Mouse (Mus musculus) CD4-positive helper T cell, adult 2 months (primary cell): ENCODE results near the gene Tanc1.

Experiments
- DNase-seq: peaks from one replicate; pipeline ENCODE4 v3.0.0-alpha.2; 2012; ENCODE audit warnings: low read depth, missing footprints, low spot score

Gene Tanc1

DNA sequence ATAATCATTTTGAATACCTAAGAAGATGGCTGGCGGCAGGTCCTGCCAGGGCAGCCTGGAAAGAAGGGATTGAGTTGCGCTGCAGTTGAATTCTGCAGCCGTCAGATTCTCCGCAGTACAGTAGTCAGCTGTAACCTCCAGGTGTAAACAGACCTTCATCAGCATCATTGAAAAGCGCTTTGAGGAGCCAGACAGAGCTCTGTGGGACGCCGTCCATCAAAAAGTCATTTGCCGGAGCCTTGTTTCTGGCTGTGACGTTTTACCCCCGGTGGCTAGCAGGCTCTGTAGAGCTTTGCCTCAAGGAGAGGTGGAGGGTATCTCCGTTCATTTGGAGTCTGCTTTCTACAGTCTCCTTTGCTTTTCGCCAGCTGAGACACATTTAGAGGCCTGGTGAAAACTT lies 36.6 kb downstream of the Tanc1 start:
- DNase-seq = no peak

DNA sequence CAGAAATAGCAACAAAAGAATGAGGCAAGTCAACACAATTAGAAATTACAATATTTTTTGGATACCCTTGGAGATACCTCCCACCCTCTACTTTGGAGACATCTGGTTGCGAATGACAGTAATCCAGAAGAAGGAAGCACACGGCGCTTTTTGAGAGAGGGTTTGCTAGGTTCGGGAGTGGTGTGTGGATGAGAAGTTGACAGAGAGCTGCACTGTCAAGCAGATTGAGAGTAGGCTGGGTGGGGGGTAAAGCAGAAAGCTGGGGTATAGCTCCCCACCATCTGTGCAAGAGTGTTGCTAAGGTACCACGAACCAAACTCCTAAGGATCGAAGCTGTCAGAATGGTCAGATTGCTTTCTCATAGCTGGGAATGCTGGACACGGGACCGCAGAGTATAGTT lies 40.0 kb downstream of the Tanc1 start:
- DNase-seq = no peak

DNA sequence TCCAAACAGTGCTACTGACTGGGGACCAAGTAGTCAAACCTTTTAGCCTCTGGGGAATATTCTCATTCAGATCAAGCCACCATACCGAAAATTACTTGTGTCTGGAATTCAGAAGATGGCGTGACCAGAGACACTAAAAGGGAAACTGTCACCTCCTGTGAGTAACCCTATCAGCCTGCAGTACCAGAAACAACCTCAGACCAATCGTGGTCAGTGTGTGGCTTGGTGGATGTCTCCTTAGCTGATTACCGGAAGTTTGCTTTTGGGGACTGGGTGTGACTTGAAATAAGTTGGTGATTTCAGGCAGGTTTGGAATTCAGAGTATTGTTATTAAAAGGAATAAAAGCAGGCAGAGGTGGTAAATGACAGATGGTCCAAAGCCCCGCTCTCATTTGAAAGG lies 40.9 kb downstream of the Tanc1 start:
- no peak for DNase-seq

DNA sequence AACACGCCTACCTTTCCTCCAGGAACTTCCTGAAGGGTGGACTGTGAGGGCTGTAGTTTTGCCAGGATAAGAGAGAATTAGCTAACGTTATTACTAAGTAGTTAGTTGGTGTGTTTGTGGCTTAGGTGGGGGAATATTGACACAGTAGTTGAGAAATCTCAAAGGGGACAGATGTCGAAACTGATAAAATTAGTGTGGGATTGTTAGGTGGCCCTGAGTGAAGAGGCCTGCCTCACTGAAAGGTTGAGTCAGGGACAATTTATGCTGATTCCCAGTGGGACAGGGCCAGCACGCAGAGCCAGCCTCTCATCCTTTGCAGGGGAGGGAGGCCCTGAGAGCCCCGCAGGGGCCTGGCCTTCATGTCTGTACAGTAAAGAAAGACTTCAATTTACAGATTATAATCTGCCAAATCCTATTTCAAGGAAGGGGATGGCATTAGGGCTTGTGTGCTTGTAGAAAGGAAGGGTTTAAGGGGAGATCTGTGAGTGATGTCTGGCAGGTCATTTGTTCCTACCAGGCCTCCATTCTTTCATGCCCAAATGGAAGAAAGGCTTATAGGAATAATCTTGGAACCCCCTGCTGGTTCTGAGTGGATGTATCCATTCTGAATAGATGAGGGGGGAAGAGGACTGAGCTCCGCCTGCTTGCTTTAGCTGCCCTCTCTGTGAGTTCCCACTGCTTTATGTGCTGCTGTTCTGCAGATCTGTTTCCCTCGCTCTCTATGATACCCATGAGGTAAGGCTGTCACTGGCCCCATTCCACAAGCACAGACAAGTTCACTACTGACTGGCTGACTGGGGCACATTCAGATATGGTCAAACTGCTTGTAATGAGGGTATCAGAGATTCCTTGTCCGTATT lies 41.7 kb downstream of the Tanc1 start:
- DNase-seq = no peak

DNA sequence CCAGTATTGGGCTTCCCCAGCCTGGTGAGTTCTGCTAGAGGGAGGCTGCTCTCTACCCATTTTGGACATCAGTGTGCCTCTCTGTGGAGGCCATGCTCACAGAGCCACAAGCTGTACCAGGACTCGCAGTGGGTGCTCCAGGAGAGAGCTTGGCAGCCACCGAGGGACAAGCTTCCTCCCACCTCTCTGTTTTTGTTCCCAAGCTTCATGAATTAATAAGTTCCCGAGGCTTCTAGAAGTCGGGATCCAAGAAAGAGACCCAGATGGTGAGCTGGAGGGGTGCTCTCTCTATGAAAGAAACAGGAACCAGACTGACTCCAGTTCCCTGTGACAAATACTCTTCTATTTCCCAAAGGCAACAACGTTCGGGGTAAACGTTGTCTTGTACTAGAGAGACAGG lies 43.6 kb downstream of the Tanc1 start:
- DNase-seq = no peak

DNA sequence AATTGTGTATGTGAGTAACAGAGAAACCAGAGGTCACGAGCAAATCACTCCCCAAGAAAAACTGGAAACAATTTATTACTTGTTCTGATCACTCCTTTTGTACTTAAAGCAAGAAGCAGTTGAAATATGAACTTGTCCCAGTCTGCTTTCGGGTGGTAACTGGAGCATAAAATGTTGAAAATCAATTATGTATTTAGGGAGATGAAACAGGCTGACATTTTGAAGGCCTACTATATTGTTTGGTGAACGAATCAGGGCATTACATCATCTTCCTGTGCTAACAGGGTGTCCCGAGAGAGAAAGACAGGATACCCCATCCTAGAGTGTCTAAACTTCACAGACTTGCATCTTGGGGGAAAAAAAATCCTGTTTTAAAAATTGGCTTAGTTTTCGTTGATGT lies 44.8 kb downstream of the Tanc1 start:
- no peak for DNase-seq

DNA sequence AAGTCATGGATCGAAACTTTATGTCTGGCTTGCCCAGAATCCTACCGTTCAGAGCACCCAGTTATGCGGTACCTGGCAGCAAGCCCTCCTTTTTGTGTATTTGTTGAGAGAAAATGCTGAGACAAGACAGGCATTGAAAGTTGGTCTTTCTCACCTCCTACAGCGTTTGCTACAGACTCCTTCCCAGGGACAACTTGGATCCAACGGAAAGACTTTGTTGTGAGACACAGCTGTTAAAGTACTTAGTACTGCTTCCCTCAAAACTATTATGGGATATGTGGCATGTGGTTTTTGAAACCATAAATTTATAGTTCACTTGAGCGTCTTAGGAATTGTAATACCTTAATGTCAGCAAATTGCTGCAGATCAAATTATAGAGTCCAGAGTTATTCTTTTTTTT lies 47.8 kb downstream of the Tanc1 start:
- no peak for DNase-seq

DNA sequence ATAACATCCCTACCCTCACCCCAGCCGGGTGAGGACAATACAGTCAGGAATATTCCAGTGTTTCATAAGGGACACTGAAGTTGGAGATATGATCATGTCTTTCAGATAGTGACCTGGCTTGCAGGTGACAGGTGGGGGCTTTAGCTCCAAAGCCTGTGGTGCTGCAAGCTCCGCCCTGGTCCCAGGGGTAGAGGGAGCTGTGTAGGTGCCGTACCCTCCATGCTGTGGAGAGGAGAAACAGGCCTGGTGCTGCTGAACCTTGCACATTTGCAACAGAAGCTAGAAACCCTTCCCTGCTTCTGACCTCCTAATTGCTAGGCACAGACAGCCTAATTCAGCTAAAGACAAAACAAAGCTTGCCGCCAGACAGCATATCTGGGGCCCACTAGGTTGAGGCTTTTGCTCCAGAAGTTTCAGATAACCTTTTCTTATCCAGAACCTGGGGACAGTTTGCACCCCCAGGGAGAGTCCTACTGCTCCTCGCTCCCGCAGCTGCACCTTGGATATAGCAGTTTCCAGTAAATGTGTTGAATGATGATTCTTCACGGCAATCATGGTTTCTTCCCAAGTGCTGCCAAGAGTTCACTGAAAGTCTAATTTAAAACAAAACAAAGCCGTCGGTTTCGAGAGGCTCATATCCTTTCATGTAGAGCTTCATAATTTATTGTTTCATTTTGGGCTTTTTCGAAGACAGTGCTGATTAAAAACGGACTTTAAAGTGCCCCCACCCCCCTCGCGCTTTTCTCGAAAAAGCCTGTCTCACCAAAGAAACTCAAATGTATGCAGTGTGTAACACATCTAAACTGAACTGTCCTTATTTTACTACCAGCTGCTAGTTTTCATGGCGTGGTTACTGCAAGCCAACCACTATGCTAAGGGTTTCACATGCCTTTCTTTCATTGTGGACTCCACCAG lies 49.3 kb downstream of the Tanc1 start:
- no peak for DNase-seq

DNA sequence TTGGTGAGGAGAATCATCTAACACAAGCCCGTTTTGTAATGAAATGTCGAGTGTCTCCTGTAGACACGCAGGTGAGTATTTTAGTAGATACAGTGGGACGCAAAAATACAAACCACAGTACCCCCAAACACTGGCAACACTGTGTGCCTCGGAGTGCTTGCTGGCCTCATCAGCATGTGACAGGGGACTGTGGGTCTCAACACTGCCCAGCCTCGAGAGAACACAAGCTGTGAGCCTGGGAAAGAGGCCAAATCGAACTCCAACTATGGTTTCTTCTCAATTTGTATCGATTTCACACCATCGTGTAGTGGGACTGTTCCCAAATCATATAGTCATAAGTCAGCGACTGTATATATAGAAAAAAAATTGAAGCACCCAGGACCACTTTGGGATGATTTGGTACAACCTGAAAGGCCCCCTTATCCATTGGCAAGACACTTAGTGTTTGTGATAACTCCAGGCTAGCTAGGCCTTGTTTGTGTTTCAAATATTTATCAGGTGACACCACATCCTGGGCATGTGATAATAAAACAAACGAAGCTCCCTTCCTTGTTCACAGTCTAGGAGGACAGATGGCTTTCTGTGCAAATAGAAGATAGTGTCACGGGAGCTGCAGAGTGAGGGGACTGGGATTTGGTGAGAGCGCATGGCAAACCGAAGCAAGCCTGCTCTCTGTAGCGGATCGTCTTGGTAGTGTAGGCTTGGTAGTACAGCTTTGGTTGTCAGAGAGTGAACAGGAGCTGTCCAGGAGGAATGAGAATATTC lies 53.1 kb downstream of the Tanc1 start:
- DNase-seq = no peak

DNA sequence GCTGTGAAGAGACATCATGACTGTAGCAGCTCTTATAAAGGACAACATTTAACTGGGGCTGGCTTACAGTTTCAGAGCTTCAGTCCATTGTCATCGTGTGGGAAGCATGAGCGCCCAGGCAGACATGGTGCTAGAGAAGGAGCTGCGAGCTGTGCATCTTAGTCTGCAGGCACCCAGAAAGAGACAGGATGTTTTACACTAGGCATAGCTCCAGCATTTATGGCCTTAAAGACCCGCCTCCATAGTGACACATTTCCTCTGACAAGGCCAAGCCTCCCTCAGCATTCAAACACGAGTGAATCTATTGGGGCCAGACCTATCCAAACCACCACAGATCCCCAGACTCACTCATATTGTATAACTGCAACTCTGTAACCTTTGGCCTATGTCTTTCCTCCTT lies 54.7 kb downstream of the Tanc1 start:
- no peak for DNase-seq

DNA sequence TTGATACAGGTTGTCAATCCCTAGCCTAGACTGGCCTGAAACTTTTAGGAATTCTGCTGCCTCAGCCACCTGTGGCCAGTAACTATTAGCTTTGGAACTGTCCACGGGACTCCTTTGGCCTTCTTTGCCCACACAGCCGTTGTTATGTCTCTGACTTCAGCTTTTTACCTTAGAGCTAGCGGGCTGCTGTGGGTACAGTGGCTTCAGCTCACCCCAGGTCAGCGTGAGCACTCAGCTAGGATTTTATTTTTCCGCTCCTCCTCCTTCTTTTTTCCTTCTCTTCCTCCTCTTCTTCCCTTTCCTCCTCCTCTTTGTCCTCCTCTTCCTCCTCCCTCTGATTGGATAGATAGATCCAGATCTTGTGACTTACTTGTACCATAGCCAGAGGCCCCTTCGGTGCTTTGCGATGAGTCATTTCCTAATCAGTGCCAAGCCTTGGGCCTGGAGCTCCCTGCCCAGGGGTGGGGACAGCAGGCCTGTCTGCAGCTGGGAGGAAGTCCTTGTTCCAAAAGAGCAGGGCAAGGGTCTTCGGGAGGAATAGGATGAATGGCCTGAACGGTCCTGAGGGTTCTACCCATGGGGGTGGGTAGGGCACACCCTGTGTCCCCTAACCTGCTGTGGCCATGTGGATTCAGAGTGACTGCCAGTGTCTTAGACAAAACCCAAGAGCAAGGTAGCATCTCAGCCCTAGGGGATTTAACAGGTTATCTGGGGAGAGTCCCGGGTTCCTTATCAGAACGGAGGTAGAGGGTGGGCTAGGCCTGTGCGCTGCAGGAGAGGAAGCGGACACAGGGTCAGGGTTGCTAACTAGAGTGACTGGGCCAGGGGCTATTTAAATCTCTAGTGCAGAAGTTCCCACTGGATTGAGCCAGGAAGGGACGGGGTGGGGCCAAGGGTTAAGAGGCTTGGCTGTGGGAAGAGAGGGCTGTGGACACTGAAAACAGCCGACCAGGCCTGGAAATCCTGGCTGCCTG lies 58.5 kb downstream of the Tanc1 start:
- no peak for DNase-seq

DNA sequence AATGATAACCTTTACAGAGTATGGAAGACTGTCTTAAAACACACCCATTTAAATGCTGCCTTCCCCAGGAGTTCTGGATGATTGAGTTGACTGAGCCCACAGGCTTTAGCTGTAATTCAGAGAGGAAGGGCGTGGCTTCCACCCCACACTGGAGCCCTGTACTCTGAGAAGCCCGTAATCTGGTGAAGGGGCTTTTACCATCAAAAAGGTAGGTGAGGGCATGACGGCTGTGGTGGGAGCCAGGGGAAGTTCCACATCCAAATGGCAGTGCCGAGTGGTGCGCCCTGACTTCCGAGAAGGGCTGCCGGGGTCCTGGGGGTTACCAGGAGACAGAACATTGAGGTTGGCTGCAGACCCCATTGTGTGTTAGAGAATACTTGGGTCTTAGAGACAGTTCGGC lies 59.8 kb downstream of the Tanc1 start:
- no peak for DNase-seq

DNA sequence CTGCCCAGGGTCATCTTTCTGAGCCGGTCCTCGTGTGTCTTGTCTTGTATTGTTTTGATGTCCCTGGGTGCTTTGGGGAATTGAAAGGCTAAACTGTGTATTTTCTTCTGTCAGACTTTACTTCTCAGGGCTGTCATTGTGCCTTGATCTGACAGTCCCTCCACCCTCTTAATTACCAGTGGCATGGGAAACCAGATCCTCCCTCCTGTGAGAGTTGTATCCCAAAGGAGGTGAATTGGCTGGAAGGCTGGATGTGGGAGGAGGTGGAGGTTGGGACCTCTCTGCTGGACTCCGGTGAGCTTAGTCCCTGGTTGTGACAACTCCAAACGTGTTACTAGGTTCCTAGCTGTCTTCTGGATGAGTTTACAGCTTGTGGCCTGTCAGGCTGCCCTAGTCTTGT lies 60.2 kb downstream of the Tanc1 start:
- DNase-seq = no peak

DNA sequence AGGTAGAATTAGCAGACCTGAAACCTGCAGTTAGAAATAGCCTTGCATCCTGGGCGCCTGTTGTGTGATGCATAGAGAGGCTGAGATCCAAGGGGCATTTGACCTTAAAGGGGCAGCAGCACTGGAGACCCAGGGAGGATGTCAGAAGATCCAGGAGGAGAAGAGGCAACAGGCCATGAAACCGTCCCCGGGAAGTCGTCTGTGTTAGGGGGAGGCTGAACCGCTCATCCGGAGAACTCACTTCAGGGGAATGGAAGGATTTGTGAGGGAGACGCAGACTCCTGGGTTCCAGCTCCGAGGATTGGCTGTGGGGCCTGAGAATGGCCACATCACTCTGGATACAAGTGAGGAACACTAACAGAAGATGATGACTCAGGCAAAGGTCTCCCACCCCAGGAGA lies 60.8 kb downstream of the Tanc1 start:
- DNase-seq = no peak

DNA sequence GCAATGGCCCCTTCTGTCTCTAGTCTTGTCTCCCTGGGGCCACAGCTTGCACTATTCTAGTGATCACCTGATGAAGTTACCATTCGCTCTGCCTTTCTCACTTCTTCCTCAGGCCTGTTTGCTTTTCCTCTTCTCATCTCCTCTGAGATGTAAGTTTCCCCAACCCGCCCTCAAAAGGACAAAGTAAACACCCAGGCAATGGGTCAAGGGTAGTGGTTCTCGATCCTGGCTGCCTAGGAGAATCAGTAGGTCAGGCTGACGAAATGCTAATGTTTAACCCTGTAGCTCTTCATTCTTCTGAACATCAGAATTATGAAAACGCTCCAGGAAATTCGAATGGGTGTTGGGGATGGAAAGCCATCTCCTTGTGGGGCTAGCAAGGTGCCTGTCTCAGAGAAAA lies 61.5 kb downstream of the Tanc1 start:
- DNase-seq = no peak

DNA sequence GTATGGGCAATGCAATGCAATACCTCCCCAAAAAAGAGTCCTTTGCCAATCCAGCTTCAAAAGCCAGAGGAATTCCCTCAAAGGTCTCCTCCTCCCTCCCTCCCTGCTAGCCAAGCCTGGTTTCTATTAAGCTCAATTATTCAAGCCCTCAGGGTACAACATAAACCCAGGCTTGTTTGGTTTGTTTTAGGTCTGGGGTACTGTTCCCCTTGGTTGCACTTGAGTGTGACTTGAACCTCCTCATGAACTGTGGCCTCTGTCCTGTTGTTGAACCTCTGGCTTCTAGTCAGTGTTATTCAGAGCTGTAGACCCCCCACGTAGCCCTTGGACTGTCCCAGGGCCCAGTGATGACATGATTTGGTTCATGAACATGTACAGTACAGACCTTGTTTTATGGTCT lies 62.0 kb downstream of the Tanc1 start:
- no peak for DNase-seq

DNA sequence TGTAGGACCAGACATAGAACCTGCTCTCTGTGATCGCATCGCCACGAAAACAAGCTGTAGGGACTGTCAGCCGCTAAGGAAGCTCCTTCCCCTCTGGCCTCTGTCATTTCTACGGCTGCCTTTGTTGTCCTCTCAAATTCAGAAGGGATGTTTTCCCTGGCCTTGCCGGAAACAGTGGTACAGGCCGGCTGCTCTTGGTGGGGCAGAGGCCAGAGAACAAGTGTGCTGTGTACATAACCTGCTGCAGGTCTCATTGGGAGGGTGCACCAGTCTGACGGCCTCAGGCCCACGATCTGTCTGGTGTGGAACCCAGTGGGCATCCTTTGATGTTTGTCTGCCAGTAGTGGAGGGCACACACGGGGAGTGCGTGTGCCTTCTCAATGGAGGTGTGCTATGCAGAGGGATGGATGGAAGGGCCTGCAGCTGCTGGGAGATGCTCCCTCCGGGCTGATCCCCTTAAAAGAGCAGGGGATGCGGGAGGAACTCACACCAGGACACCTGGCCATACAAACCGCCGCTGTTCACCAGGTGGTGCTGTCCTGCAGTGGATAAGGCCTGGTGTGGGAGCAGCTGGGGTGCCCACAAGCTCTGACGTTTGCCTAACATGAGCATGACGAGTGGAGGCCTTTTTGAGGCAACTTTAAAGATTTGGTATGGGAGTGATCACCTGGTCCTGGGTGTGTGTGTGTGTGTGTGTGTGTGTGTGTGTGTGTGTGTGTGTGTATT lies 63.6 kb downstream of the Tanc1 start:
- DNase-seq = no peak

DNA sequence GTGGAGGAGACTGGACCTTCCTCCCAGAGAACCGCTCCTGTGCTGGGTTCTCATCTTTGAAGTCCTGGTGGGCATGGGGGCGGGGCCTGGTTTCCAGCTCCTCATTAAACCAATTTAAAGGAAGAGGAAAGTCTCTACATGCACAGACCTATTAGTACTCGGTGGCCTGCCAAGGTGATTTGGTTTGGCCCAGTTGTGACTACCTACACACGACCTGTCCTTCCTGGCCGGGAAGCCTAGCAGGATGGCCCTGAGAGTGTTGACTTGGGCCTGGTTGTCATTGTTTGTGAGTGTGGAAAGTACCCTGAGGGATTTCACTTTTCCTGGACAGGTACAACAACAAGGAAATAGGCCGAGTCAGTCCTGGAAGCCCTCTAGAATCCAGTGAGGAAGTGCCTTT lies 64.2 kb downstream of the Tanc1 start:
- DNase-seq = no peak

DNA sequence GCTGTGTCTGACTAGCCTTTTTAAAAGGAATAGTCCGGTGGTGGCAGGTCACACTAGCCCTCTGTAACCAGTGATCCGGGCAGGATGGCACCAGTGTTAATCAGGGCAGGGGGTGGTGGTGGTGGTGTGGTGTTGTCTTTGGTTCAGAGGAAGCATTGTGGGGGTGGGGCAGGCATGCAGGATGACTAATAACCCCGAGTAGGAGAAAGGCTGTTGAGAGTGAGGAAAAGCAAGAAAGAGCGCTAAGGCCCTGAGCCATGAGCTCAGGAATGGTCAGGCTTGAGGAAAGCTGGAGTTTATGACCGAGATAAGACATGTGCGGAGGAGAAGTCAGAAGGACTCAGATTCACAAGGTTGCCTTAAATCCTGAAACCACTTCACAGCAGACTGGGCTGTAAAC lies 64.6 kb downstream of the Tanc1 start:
- DNase-seq = no peak

DNA sequence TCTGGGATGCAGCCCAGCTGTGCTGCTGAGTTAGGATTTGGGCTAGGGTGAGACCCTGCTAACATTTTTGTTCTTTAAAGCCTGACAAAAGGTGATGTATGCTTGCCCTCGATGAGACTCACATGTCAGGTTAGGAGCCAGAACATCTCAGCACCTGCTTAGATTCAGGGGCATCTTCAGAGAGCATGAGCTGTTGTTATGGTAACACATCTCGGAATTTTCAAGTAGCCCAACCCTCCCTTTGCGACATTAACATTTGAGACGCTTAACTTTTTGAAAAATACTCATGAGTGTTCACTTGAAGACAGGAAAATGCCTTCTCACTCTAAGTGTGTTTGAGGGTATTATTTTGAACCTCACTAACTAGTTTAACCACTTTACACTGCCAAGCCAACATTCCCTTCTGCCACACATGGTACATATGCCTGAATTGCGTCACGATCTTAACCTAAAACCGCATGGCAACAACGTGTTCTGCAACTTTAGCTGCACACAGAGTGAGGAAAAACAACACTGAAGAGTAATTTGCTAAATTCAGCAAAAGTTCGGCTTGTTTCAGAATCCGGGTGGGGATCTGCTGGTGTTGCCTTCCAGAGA lies 67.7 kb downstream of the Tanc1 start:
- no peak for DNase-seq
